Mouse (Mus musculus): ENCODE results near the gene Tbc1d10c.

- TF ChIP-seq CTCF (IDR thresholded peaks at IDR 0.05; ENCODE audit: low read depth, low read length) (no peak), POLR2AphosphoS5 (IDR thresholded peaks at IDR 0.05; ENCODE audit: insufficient replicate concordance, low read depth, low read length) (no peak), TAL1 (conservative IDR thresholded peaks at IDR 0.05; ENCODE audit: low read depth, low read length) (no peak), GATA1 (IDR thresholded peaks at IDR 0.05; ENCODE audit: borderline replicate concordance, low read length) (no peak), GATA2 (IDR thresholded peaks at IDR 0.05; ENCODE audit: borderline replicate concordance, low read depth, low read length) (no peak)
Measured at GRCm38 (mm10) chr19:4169810-4170209, 21.3 kb downstream of the Tbc1d10c start.

Measured in G1E (cell line).